In the genomic region with DNA sequence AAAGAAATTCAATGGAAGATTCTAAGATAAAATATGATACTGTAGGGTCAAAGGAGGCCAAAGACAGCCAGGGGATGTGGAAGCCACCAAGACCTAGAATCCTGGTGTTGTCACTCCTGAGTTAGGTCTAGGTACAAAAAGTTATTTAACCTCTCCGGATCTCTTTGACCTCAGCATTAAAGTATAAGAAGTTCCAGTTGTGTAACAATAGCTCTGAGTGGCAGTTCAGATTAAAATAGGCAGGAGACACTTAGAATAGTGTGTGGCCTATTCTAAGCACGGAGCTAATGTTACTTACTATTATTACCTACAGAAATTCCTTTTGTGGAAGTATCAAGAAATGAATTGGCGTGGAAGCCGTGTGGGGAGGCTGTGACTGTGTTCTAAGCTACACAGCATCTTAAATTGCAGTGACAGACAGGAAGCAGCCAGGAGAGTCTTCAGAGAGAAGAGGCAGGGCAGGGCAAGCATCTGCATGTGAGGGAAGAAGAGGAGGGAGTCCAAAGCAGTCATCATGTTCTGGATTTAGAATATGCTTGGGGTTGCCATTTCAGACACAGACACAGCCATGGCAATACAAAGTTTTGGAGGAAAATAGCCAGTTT, we compare ENCODE assay signal across 18 mouse cellular contexts. TPM values are rescaled to one million over a fixed set of nuclear protein-coding genes. Genes with fewer than 3 reads are reported as not detected.
"Had no signal": no experiment of that assay in that cellular context is flagged by ENCODE, and none has a peak within 500 bp of the region (broad histone marks: within the 10 kb centered on the region; RNA-seq: fewer than 3 reads in every experiment).

No protein-coding gene starts in this region.

- H3K9me3 ChIP-seq: limb, embryonic 10.5 days; liver, embryonic 15.5 days; neural tube, embryonic 13.5 days had no signal

- H3K36me3 ChIP-seq: limb, embryonic 10.5 days; liver, embryonic 15.5 days; neural tube, embryonic 13.5 days had no signal

- ATAC-seq: lung, postnatal 0 days had no signal

- DNase-seq: kidney, postnatal 10 days; kidney, postnatal 4 days; lung, adult 2 months; lung, postnatal 36 days; midbrain, embryonic 14.5 days; retina, postnatal 1 day; right cerebral cortex, postnatal 4 days; spleen, adult 18-20 months; thymus, postnatal 14 days had no signal

- H3K4me2 ChIP-seq: liver, embryonic 11.5 days; liver, embryonic 15.5 days; neural tube, embryonic 13.5 days had no signal

- H3K4me3 ChIP-seq: layer of hippocampus, adult 2 months; limb, embryonic 10.5 days; liver, embryonic 15.5 days; neural tube, embryonic 13.5 days had no signal

- H3K27ac ChIP-seq: layer of hippocampus, adult 2 months; limb, embryonic 10.5 days; liver, embryonic 15.5 days; neural tube, embryonic 13.5 days had no signal

- H3K9ac ChIP-seq: liver, embryonic 15.5 days; neural tube, embryonic 13.5 days had no signal

RNA-seq across cellular contexts. Expression of a gene that starts 1.8 kb away (rescaled TPM):
- polyA plus RNA-seq: midbrain, embryonic 14.5 days had no signal

RNA-seq across cellular contexts. Expression of a gene that starts 36.1 kb away (rescaled TPM):
- total RNA-seq: layer of hippocampus, adult 2 months; layer of hippocampus, postnatal 10 days; megakaryocyte progenitor cell, adult 5-6 weeks had no signal
- polyA plus RNA-seq: limb, embryonic 10.5 days; liver, embryonic 11.5 days; liver, embryonic 15.5 days; lung, adult 2 months; lung, postnatal 0 days; midbrain, embryonic 14.5 days; neural tube, embryonic 13.5 days; stomach, embryonic 14.5 days had no signal
